Mouse (Mus musculus): ENCODE measurements around the gene Foxg1. TPM values are rescaled to one million over a fixed set of nuclear protein-coding genes. Genes with fewer than 3 reads are reported as not detected.

The Foxg1 gene
- polyA plus RNA-seq, 1 experiment from 2014 or later, result 0.75 TPM

Other genes with a start within 250 kb of the Foxg1 start
- 0.09 TPM in 1 of 2 replicates, not detected in the other for gene Gm43517, start 2.5 kb downstream of the Foxg1 start, polyA plus RNA-seq (2014; fragmentation: Nextera tagmentation; extraction: Ambion mirVana)

Data from liver, embryonic 11.5 days (tissue).